Mouse (Mus musculus): ENCODE data around the gene Dnal1. TPM values are rescaled to one million over a fixed set of nuclear protein-coding genes. Genes with fewer than 3 reads are reported as not detected.
A peak's percentile ranks its signal among the peaks of the same experiment; 100 is the strongest.

The Dnal1 gene
- polyA plus RNA-seq, 1 experiment from 2014 or later, result 3.1 TPM

DNA sequence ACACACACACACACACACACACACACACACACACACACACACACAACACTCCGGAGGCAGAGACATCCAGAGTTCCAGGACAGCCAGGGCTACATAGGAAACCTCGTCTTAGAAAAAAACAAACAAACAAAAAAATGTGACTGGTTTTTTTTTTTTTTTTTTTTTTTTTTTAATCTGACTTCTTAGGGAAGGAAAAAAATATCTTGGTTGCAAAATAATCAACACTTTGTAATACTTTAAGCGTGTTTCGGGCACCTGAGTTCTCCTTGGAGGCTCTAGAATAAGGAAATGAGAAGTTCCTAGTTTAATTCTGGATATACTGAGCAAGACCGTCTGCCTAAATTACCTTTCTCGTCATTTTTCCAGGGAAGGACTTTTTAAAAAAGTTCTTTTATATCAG, 490 bp upstream of the Dnal1 start:
- Histone ChIP-seq H3K4me1 (ENCODE audit: insufficient read depth, low read depth, low read length) (peaks cover 5% of the 10 kb centered on the region; the same call in 1 of the 2 replicates), H3K27ac (ENCODE audit: low read length) (no peak overlapping the region), H3K36me3 (ENCODE audit: insufficient read depth, low read length) (no peaks in the 10 kb centered on the region), H3K4me2 (replicated peaks; ENCODE audit: low read depth, low read length) (peak overlapping the region; percentile 72), H3K9ac (replicated peaks; ENCODE audit: low read depth) (no peak overlapping the region), H3K27me3 (replicated peaks; ENCODE audit: insufficient read depth, low read length) (no peaks in the 10 kb centered on the region), H3K9me3 (ENCODE audit: low read length) (no peaks in the 10 kb centered on the region), H3K4me3 (ENCODE audit: low read depth, low read length) (peak overlapping the region; percentile 75; the same call in 1 of the 2 replicates)
- TF ChIP-seq EP300 (IDR thresholded peaks at IDR 0.05), result no peak
- no peak for TF ChIP-seq CTCF (IDR thresholded peaks at IDR 0.05)
- DNase-seq (ENCODE audit: low spot score), result no peak
- 23% methylated on average over 6 of the region's 6 CpGs for WGBS
- ATAC-seq, result no peak

GRCm38 (mm10) chr12:84119584-84119983, 5.4 kb downstream of the Dnal1 start:
- peaks cover 4% of the 10 kb centered on the region; the same call in 1 of the 2 replicates for H3K4me1 ChIP-seq (ENCODE audit: insufficient read depth, low read depth, low read length)
- 96% methylated on average over 5 of the region's 5 CpGs for WGBS
- H3K27me3 ChIP-seq (replicated peaks; ENCODE audit: insufficient read depth, low read length), result no peaks in the 10 kb centered on the region
- no peak overlapping the region for H3K27ac ChIP-seq (ENCODE audit: low read length)
- H3K36me3 ChIP-seq (ENCODE audit: insufficient read depth, low read length), result no peaks in the 10 kb centered on the region
- no peak overlapping the region for H3K4me3 ChIP-seq (ENCODE audit: low read depth, low read length)
- no peak overlapping the region for H3K9ac ChIP-seq (replicated peaks; ENCODE audit: low read depth)
- DNase-seq (ENCODE audit: low spot score), result no peak
- ATAC-seq, result no peak
- no peak overlapping the region for H3K4me2 ChIP-seq (replicated peaks; ENCODE audit: low read depth, low read length)
- TF ChIP-seq CTCF (IDR thresholded peaks at IDR 0.05) (no peak), EP300 (IDR thresholded peaks at IDR 0.05) (no peak)
- no peaks in the 10 kb centered on the region for H3K9me3 ChIP-seq (ENCODE audit: low read length)

GRCm38 (mm10) chr12:84125892-84126291, 11.7 kb downstream of the Dnal1 start:
- Histone ChIP-seq H3K9ac (replicated peaks; ENCODE audit: low read depth) (no peak overlapping the region), H3K9me3 (ENCODE audit: low read length) (no peaks in the 10 kb centered on the region), H3K27ac (ENCODE audit: low read length) (peak overlapping the region; percentile 84), H3K4me2 (replicated peaks; ENCODE audit: low read depth, low read length) (peak overlapping the region; percentile 35), H3K36me3 (ENCODE audit: insufficient read depth, low read length) (no peaks in the 10 kb centered on the region), H3K27me3 (replicated peaks; ENCODE audit: insufficient read depth, low read length) (no peaks in the 10 kb centered on the region), H3K4me1 (ENCODE audit: insufficient read depth, low read depth, low read length) (no peaks in the 10 kb centered on the region), H3K4me3 (ENCODE audit: low read depth, low read length) (0 out of 2 replicates have a peak overlapping the region, but pooled peaks have one; percentile 2)
- peak; percentile 82 for DNase-seq (ENCODE audit: low spot score)
- peak; percentile 92 for ATAC-seq
- no peak for TF ChIP-seq CTCF (IDR thresholded peaks at IDR 0.05)
- peak; percentile 90 for TF ChIP-seq EP300 (IDR thresholded peaks at IDR 0.05)
- WGBS, result 49% methylated on average over 12 of the region's 12 CpGs

DNA sequence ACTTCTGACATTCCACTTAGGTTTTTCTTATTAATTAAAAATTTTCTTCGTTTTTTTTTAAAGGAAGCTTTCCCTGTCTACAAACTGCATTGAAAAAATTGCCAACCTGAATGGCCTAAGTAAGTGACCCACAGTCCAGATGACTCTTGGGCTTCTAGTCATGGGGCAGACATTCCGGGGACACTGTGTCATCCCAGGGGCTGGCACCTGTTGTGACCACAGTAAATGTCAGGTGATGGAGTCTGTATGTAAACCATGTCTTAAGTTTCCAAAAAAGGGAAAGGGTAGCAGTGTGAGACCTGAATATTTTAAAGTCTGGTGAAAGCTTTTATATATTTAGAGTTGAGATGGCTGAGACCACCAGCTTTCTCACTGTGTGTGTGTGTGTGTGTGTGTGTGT, 12.7 kb downstream of the Dnal1 start:
- Histone ChIP-seq H3K4me1 (ENCODE audit: insufficient read depth, low read depth, low read length) (no peaks in the 10 kb centered on the region), H3K4me2 (replicated peaks; ENCODE audit: low read depth, low read length) (no peak overlapping the region), H3K27ac (ENCODE audit: low read length) (peak overlapping the region; percentile 47; the same call in 1 of the 2 replicates), H3K9ac (replicated peaks; ENCODE audit: low read depth) (no peak overlapping the region), H3K4me3 (ENCODE audit: low read depth, low read length) (no peak overlapping the region), H3K36me3 (ENCODE audit: insufficient read depth, low read length) (no peaks in the 10 kb centered on the region), H3K27me3 (replicated peaks; ENCODE audit: insufficient read depth, low read length) (no peaks in the 10 kb centered on the region), H3K9me3 (ENCODE audit: low read length) (no peaks in the 10 kb centered on the region)
- ATAC-seq (no peak), DNase-seq (ENCODE audit: low spot score) (no peak)
- TF ChIP-seq CTCF (IDR thresholded peaks at IDR 0.05) (no peak), EP300 (IDR thresholded peaks at IDR 0.05) (no peak)
- 73% methylated on average over 2 of the region's 2 CpGs for WGBS

- H3K36me3 ChIP-seq (ENCODE audit: insufficient read depth, low read length), result no peaks in the 10 kb centered on the region
- no peak for ATAC-seq
- no peak overlapping the region for H3K9ac ChIP-seq (replicated peaks; ENCODE audit: low read depth)
- no peak for DNase-seq (ENCODE audit: low spot score)
- no peaks in the 10 kb centered on the region for H3K4me1 ChIP-seq (ENCODE audit: insufficient read depth, low read depth, low read length)
- H3K4me3 ChIP-seq (ENCODE audit: low read depth, low read length), result no peak overlapping the region
- no peaks in the 10 kb centered on the region for H3K9me3 ChIP-seq (ENCODE audit: low read length)
- WGBS, result 88% methylated on average over 6 of the region's 6 CpGs
- H3K27ac ChIP-seq (ENCODE audit: low read length), result no peak overlapping the region
- TF ChIP-seq EP300 (IDR thresholded peaks at IDR 0.05), result no peak
- TF ChIP-seq CTCF (IDR thresholded peaks at IDR 0.05), result no peak
- no peak overlapping the region for H3K4me2 ChIP-seq (replicated peaks; ENCODE audit: low read depth, low read length)
- no peaks in the 10 kb centered on the region for H3K27me3 ChIP-seq (replicated peaks; ENCODE audit: insufficient read depth, low read length)
Observed at GRCm38 (mm10) chr12:84128576-84128975, 14.4 kb downstream of the Dnal1 start.

- no peaks in the 10 kb centered on the region for H3K4me1 ChIP-seq (ENCODE audit: insufficient read depth, low read depth, low read length)
- no peaks in the 10 kb centered on the region for H3K36me3 ChIP-seq (ENCODE audit: insufficient read depth, low read length)
- ATAC-seq, result no peak
- peak; percentile 16 for DNase-seq (ENCODE audit: low spot score)
- H3K9ac ChIP-seq (replicated peaks; ENCODE audit: low read depth), result no peak overlapping the region
- H3K9me3 ChIP-seq (ENCODE audit: low read length), result no peaks in the 10 kb centered on the region
- no peak overlapping the region for H3K4me2 ChIP-seq (replicated peaks; ENCODE audit: low read depth, low read length)
- no peak overlapping the region for H3K4me3 ChIP-seq (ENCODE audit: low read depth, low read length)
- 84% methylated on average over 8 of the region's 8 CpGs for WGBS
- no peak overlapping the region for H3K27ac ChIP-seq (ENCODE audit: low read length)
- no peaks in the 10 kb centered on the region for H3K27me3 ChIP-seq (replicated peaks; ENCODE audit: insufficient read depth, low read length)
- no peak for TF ChIP-seq CTCF (IDR thresholded peaks at IDR 0.05)
- TF ChIP-seq EP300 (IDR thresholded peaks at IDR 0.05), result no peak
Observed at GRCm38 (mm10) chr12:84129931-84130330, 15.8 kb downstream of the Dnal1 start.

DNA sequence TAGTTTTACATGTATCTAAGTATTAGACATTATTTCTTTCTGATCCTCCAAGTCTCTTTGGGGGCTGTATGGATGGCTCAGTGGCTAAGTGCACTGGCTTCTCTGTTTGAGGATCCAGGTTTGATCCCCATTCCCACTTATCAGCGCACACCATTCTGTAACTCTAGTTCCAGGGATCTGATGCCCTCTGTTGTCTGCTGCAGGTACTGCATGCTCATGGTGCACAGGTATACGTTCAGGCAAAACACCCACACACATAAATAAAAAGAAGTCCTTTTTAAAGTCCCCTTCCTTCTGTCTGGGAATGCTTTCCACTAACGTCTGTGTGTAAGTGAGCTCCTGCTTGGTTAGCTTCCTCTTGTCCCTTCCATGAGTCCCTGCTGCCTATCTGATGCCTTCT, 18.1 kb downstream of the Dnal1 start:
- Histone ChIP-seq H3K27ac (ENCODE audit: low read length) (no peak overlapping the region), H3K4me1 (ENCODE audit: insufficient read depth, low read depth, low read length) (no peaks in the 10 kb centered on the region), H3K4me3 (ENCODE audit: low read depth, low read length) (no peak overlapping the region), H3K36me3 (ENCODE audit: insufficient read depth, low read length) (no peaks in the 10 kb centered on the region), H3K9me3 (ENCODE audit: low read length) (no peaks in the 10 kb centered on the region), H3K27me3 (replicated peaks; ENCODE audit: insufficient read depth, low read length) (no peaks in the 10 kb centered on the region), H3K4me2 (replicated peaks; ENCODE audit: low read depth, low read length) (no peak overlapping the region), H3K9ac (replicated peaks; ENCODE audit: low read depth) (no peak overlapping the region)
- WGBS, result 56% methylated on average over 3 of the region's 3 CpGs
- no peak for ATAC-seq
- DNase-seq (ENCODE audit: low spot score), result peak; percentile 28
- TF ChIP-seq CTCF (IDR thresholded peaks at IDR 0.05), result peak; percentile 83
- no peak for TF ChIP-seq EP300 (IDR thresholded peaks at IDR 0.05)
